Mouse (Mus musculus): ENCODE measurements around the gene Nupl2. TPM values are rescaled to one million over a fixed set of nuclear protein-coding genes. Genes with fewer than 3 reads are reported as not detected.

Nupl2 gene
- total and polyA plus RNA-seq, 3 experiments, result 10.1 to 26.8 (median 10.4) TPM

DNA sequence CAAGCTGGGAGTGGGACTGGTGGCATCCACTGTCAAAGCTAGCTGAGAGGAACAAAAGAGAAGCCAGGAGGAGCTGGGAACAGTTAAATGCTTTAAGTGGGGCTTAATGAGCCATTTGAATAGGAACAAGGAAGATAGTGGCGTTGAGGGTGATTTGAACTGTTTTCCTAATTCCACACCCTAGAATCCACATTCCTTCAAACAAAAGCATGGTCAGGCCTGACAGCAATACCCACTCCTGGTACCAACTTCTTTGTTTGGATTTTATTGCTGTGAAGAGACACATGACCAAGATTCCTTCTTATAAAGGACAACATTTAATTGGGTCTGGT lies 49.8 kb downstream of the Nupl2 start:
- Histone ChIP-seq H3K4me1 (ENCODE audit: insufficient read depth, low read depth, low read length) (no peaks in the 10 kb centered on the region), H3K36me3 (replicated peaks) (no peaks in the 10 kb centered on the region), H3K9me3 (replicated peaks) (no peaks in the 10 kb centered on the region), H3K4me3 (ENCODE audit: low read depth, low read length) (no peak overlapping the region), H3K27me3 (ENCODE audit: insufficient read depth, low read length) (peaks cover 3% of the 10 kb centered on the region; the same call in 1 of the 2 replicates)
- no peak for TF ChIP-seq GATA1 (IDR thresholded peaks at IDR 0.05; ENCODE audit: borderline replicate concordance, low read length)
- no peak for TF ChIP-seq CTCF (IDR thresholded peaks at IDR 0.05; ENCODE audit: low read depth, low read length)
- TF ChIP-seq GATA2 (IDR thresholded peaks at IDR 0.05; ENCODE audit: borderline replicate concordance, low read depth, low read length), result no peak
- no peak for TF ChIP-seq POLR2AphosphoS5 (IDR thresholded peaks at IDR 0.05; ENCODE audit: insufficient replicate concordance, low read depth, low read length)
- no peak for TF ChIP-seq TAL1 (conservative IDR thresholded peaks at IDR 0.05; ENCODE audit: low read depth, low read length)
- DNase-seq (ENCODE audit: low spot score), result no peak
- ATAC-seq (ENCODE audit: extremely low read depth, insufficient number of reproducible peaks, low FRiP score, poor library complexity, severe bottlenecking), result no peak

DNA sequence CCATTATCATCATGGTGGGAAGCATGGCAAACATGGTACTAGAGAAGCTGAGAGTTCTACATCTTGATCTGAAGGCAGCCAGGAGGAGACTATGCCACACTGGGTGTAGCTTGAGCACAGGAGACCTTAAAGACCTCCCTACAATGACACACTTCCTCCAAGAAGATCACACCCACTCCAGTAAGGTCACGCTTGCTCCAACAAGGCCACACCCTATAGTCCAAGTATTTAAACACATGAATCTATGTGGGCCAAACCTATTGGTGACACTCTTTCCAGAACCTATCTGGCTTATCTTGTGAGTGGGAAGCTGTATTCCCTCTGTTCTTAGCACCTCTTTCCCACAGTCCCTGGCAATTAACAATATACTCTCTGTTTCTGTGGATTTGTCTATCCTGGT lies 50.1 kb downstream of the Nupl2 start:
- ATAC-seq (ENCODE audit: extremely low read depth, insufficient number of reproducible peaks, low FRiP score, poor library complexity, severe bottlenecking), result no peak
- TF ChIP-seq POLR2AphosphoS5 (IDR thresholded peaks at IDR 0.05; ENCODE audit: insufficient replicate concordance, low read depth, low read length), result no peak
- TF ChIP-seq TAL1 (conservative IDR thresholded peaks at IDR 0.05; ENCODE audit: low read depth, low read length), result no peak
- no peak for TF ChIP-seq GATA2 (IDR thresholded peaks at IDR 0.05; ENCODE audit: borderline replicate concordance, low read depth, low read length)
- no peak for TF ChIP-seq GATA1 (IDR thresholded peaks at IDR 0.05; ENCODE audit: borderline replicate concordance, low read length)
- TF ChIP-seq CTCF (IDR thresholded peaks at IDR 0.05; ENCODE audit: low read depth, low read length), result no peak
- no peaks in the 10 kb centered on the region for H3K4me1 ChIP-seq (ENCODE audit: insufficient read depth, low read depth, low read length)

More for the DNA sequence above, 50.1 kb downstream of the Nupl2 start:
- peaks cover 3% of the 10 kb centered on the region; the same call in 1 of the 2 replicates for H3K27me3 ChIP-seq (ENCODE audit: insufficient read depth, low read length)
- DNase-seq (ENCODE audit: low spot score), result no peak
- no peaks in the 10 kb centered on the region for H3K9me3 ChIP-seq (replicated peaks)
- no peaks in the 10 kb centered on the region for H3K36me3 ChIP-seq (replicated peaks)
- no peak overlapping the region for H3K4me3 ChIP-seq (ENCODE audit: low read depth, low read length)

Other genes starting within 250 kb of the Nupl2 start
- gene Fam126a, start 134.3 kb upstream of the Nupl2 start, total RNA-seq (2014; fragmentation: Nextera tagmentation), result 47.0 and 58.9 TPM in 2 replicates
- 31.4 and 36.9 TPM in 2 replicates for gene Fam126a, start 134.3 kb upstream of the Nupl2 start, total RNA-seq (2017)
- gene Fam126a, start 134.3 kb upstream of the Nupl2 start, polyA plus RNA-seq (2012), result 2.8 and 4.4 TPM in 2 replicates
- gene Klhl7, start 64.4 kb upstream of the Nupl2 start, total RNA-seq (2014; fragmentation: Nextera tagmentation), result 29.9 and 35.1 TPM in 2 replicates
- 24.3 and 27.5 TPM in 2 replicates for gene Klhl7, start 64.4 kb upstream of the Nupl2 start, total RNA-seq (2017)
- 1.8 and 1.9 TPM in 2 replicates for gene Klhl7, start 64.4 kb upstream of the Nupl2 start, polyA plus RNA-seq (2012)
- 3.3 and 6.8 TPM in 2 replicates for gene Kcnh2, start 186.6 kb downstream of the Nupl2 start, total RNA-seq (2014; fragmentation: Nextera tagmentation)
- gene Kcnh2, start 186.6 kb downstream of the Nupl2 start, total RNA-seq (2017), result 1.0 and 1.3 TPM in 2 replicates
- 12.6 and 15.1 TPM in 2 replicates for gene Kcnh2, start 186.6 kb downstream of the Nupl2 start, polyA plus RNA-seq (2012)
- gene Nos3, start 199.8 kb downstream of the Nupl2 start, total RNA-seq (2014; fragmentation: Nextera tagmentation), result 0.23 and 0.58 TPM in 2 replicates
- 0.17 and 0.22 TPM in 2 replicates for gene Nos3, start 199.8 kb downstream of the Nupl2 start, total RNA-seq (2017)
- 0.07 and 0.09 TPM in 2 replicates for gene Nos3, start 199.8 kb downstream of the Nupl2 start, polyA plus RNA-seq (2012)
- gene Atg9b, start 227.2 kb downstream of the Nupl2 start, total RNA-seq (2014; fragmentation: Nextera tagmentation), result not detected in 2 replicates
- 0.06 and 0.11 TPM in 2 replicates for gene Atg9b, start 227.2 kb downstream of the Nupl2 start, total RNA-seq (2017)
- 0.15 TPM in 2 replicates for gene Atg9b, start 227.2 kb downstream of the Nupl2 start, polyA plus RNA-seq (2012)
- 13.5 and 17.7 TPM in 2 replicates for gene Abcb8, start 228.7 kb downstream of the Nupl2 start, total RNA-seq (2014; fragmentation: Nextera tagmentation)
- 15.4 and 20.4 TPM in 2 replicates for gene Abcb8, start 228.7 kb downstream of the Nupl2 start, total RNA-seq (2017)
- gene Abcb8, start 228.7 kb downstream of the Nupl2 start, polyA plus RNA-seq (2012), result 43.6 and 44.0 TPM in 2 replicates
- gene Asic3, start 248.4 kb downstream of the Nupl2 start, total RNA-seq (2014; fragmentation: Nextera tagmentation), result not detected in 2 replicates
- 0.05 TPM in 1 of 2 replicates, not detected in the other for gene Asic3, start 248.4 kb downstream of the Nupl2 start, total RNA-seq (2017)
- 0.06 TPM in 1 of 2 replicates, not detected in the other for gene Asic3, start 248.4 kb downstream of the Nupl2 start, polyA plus RNA-seq (2012)